Comparison of ENCODE assay signal across 10 mouse cellular contexts in genomic region chr1:71654221-71654620, GRCm38 (mm10). TPM values are rescaled to one million over a fixed set of nuclear protein-coding genes. Genes with fewer than 3 reads are reported as not detected.
DNase-seq lines count a peak whose midpoint lies in the region; ATAC-seq and TF ChIP-seq lines count a peak whose summit lies in the region.
"Had no signal": no experiment of that assay in that cellular context is flagged by ENCODE, and none has a peak within 500 bp of the region (broad histone marks: within the 10 kb centered on the region; RNA-seq: fewer than 3 reads in every experiment).

No protein-coding gene starts in this region.

- TF ChIP-seq CTCF in lung, embryonic 14.5 days (IDR thresholded peaks at IDR 0.05; ENCODE audit: low read depth): no peak

- ATAC-seq in lung, embryonic 14.5 days (ENCODE audit: insufficient read depth): no peak
- ATAC-seq in forebrain, embryonic 12.5 days (ENCODE audit: low FRiP score): no peak
- no peak for ATAC-seq in limb, embryonic 11.5 days (ENCODE audit: insufficient number of reproducible peaks, low FRiP score, low TSS enrichment, low read depth)
- no peak for ATAC-seq in neural tube, embryonic 14.5 days (ENCODE audit: low read depth)

- H3K27ac ChIP-seq in lung, embryonic 14.5 days (ENCODE audit: low read depth): peak overlapping the region; percentile 95
- H3K27ac ChIP-seq in forebrain, embryonic 12.5 days: no peak overlapping the region
- H3K27ac ChIP-seq in limb, embryonic 11.5 days (replicated peaks; ENCODE audit: low read depth, low read length): 0 out of 2 replicates have a peak overlapping the region, but pooled peaks have one; percentile 97
- H3K27ac ChIP-seq in neural tube, embryonic 14.5 days (ENCODE audit: low read depth, low read length): no peak overlapping the region

- 6% methylated on average over 8 of the region's 8 CpGs for WGBS in lung, embryonic 14.5 days
- 16% methylated on average over 8 of the region's 8 CpGs for WGBS in forebrain, embryonic 12.5 days
- 12% methylated on average over 8 of the region's 8 CpGs for WGBS in limb, embryonic 11.5 days
- WGBS in neural tube, embryonic 14.5 days: 17% methylated on average over 8 of the region's 8 CpGs

- H3K9me3 ChIP-seq in lung, embryonic 14.5 days (ENCODE audit: low read depth, low read length): no peaks in the 10 kb centered on the region
- H3K9me3 ChIP-seq in forebrain, embryonic 12.5 days: no peaks in the 10 kb centered on the region
- H3K9me3 ChIP-seq in limb, embryonic 11.5 days (ENCODE audit: control insufficient read depth, low read length): no peaks in the 10 kb centered on the region
- no peaks in the 10 kb centered on the region for H3K9me3 ChIP-seq in neural tube, embryonic 14.5 days (ENCODE audit: control insufficient read depth, low read length)

- peaks cover 4% of the 10 kb centered on the region; the same call in 1 of the 2 replicates for H3K4me1 ChIP-seq in lung, embryonic 14.5 days (ENCODE audit: insufficient read depth)
- peaks cover 16% of the 10 kb centered on the region for H3K4me1 ChIP-seq in forebrain, embryonic 12.5 days
- H3K4me1 ChIP-seq in limb, embryonic 11.5 days (ENCODE audit: control insufficient read depth, insufficient read depth, low read length): peaks cover 10% of the 10 kb centered on the region
- H3K4me1 ChIP-seq in neural tube, embryonic 14.5 days (ENCODE audit: control insufficient read depth, insufficient read depth, low read length): peaks cover 7% of the 10 kb centered on the region; the same call in 1 of the 2 replicates

- peak overlapping the region; percentile 89 for H3K4me2 ChIP-seq in lung, embryonic 14.5 days
- peak overlapping the region; percentile 93 for H3K4me2 ChIP-seq in forebrain, embryonic 12.5 days
- H3K4me2 ChIP-seq in limb, embryonic 11.5 days (ENCODE audit: low read depth, severe bottlenecking): peak overlapping the region; percentile 92
- H3K4me2 ChIP-seq in neural tube, embryonic 14.5 days (ENCODE audit: low read depth, low read length): peak overlapping the region; percentile 96

- peaks cover 17% of the 10 kb centered on the region for H3K36me3 ChIP-seq in lung, embryonic 14.5 days (ENCODE audit: insufficient read depth)
- peaks cover 8% of the 10 kb centered on the region; the same call in 1 of the 2 replicates for H3K36me3 ChIP-seq in forebrain, embryonic 12.5 days (replicated peaks)
- 0 out of 2 replicates have a peak, but pooled peaks cover 2% of the 10 kb centered on the region for H3K36me3 ChIP-seq in limb, embryonic 11.5 days (ENCODE audit: control insufficient read depth, insufficient read depth, low read length)
- H3K36me3 ChIP-seq in neural tube, embryonic 14.5 days (ENCODE audit: control insufficient read depth, insufficient read depth, low read length): no peaks in the 10 kb centered on the region

- peak; percentile 56 for DNase-seq in lung, embryonic 14.5 days
- no peak for DNase-seq in lung, postnatal 25 days (ENCODE audit: low spot score)
- DNase-seq in limb, embryonic 11.5 days (ENCODE audit: low spot score): no peak
- DNase-seq in frontal cortex, postnatal 36 days (ENCODE audit: low spot score in 2 of 2): no peak
- DNase-seq in urinary bladder, postnatal 4 days (ENCODE audit: low spot score in 2 of 2): no peak
- DNase-seq in ovary, postnatal 36 days (ENCODE audit: low spot score): no peak
- DNase-seq: cerebellum, adult 8-10 months; kidney, adult 9 months had no signal

- no peaks in the 10 kb centered on the region for H3K27me3 ChIP-seq in lung, embryonic 14.5 days (ENCODE audit: insufficient read depth, low read length)
- peaks cover 8% of the 10 kb centered on the region; the same call in 1 of the 2 replicates for H3K27me3 ChIP-seq in forebrain, embryonic 12.5 days
- no peaks in the 10 kb centered on the region for H3K27me3 ChIP-seq in limb, embryonic 11.5 days (ENCODE audit: control insufficient read depth, insufficient read depth, low read length)
- no peaks in the 10 kb centered on the region for H3K27me3 ChIP-seq in neural tube, embryonic 14.5 days (ENCODE audit: control insufficient read depth, insufficient read depth, low read length)

- H3K4me3 ChIP-seq in lung, embryonic 14.5 days (ENCODE audit: low read depth, low read length): peak overlapping the region; percentile 66
- peak overlapping the region; percentile 66 for H3K4me3 ChIP-seq in forebrain, embryonic 12.5 days (replicated peaks)
- H3K4me3 ChIP-seq in limb, embryonic 11.5 days (ENCODE audit: low read depth, low read length): peak overlapping the region; percentile 79
- H3K4me3 ChIP-seq in neural tube, embryonic 14.5 days (ENCODE audit: low read depth, low read length): peak overlapping the region; percentile 64; the same call in 1 of the 2 replicates

- H3K9ac ChIP-seq in lung, embryonic 14.5 days: peak overlapping the region; percentile 84
- H3K9ac ChIP-seq in forebrain, embryonic 12.5 days: peak overlapping the region; percentile 69; the same call in 1 of the 2 replicates
- peak overlapping the region; percentile 91 for H3K9ac ChIP-seq in limb, embryonic 11.5 days (ENCODE audit: low read length)
- H3K9ac ChIP-seq in neural tube, embryonic 14.5 days (replicated peaks; ENCODE audit: low read depth, low read length): 0 out of 2 replicates have a peak overlapping the region, but pooled peaks have one; percentile 57

RNA-seq across cellular contexts. Expression of gene Fn1, which starts 1.2 kb away (rescaled TPM):
- 156 and 160 TPM in 2 replicates for polyA plus RNA-seq in lung, embryonic 14.5 days (2014; fragmentation: Nextera tagmentation; extraction: Ambion mirVana)
- 93.2 and 96.6 TPM in 2 replicates for polyA plus RNA-seq in forebrain, embryonic 12.5 days (2016; fragmentation: Nextera tagmentation; extraction: Ambion mirVana)
- polyA plus RNA-seq in limb, embryonic 11.5 days (2014; fragmentation: Nextera tagmentation; extraction: Ambion mirVana): 157 and 180 TPM in 2 replicates
- polyA plus RNA-seq in neural tube, embryonic 14.5 days (2014; fragmentation: Nextera tagmentation; extraction: Ambion mirVana): 18.5 and 39.2 TPM in 2 replicates

Comparison
In these comparisons a context has a peak if more than half of its experiments do, and no peak if none do; other contexts are left out.
1. H3K27ac ChIP-seq: peak in lung, embryonic 14.5 days (single experiment) and limb, embryonic 11.5 days (single experiment); none in forebrain, embryonic 12.5 days (single experiment) and neural tube, embryonic 14.5 days (single experiment).
2. Peak in every context shown above with its lines, with median percentiles within 50 percentile points of each other: H3K4me2 ChIP-seq, H3K4me3 ChIP-seq and H3K9ac ChIP-seq.